Mouse (Mus musculus): Measurements from ENCODE around the gene Doc2g. TPM values are rescaled to one million over a fixed set of nuclear protein-coding genes. Genes with fewer than 3 reads are reported as not detected.
A peak's percentile ranks its signal among the peaks of the same experiment; 100 is the strongest.
"Not testable (repeated sequence)": the region's sequence is repeated elsewhere in the genome, so short reads cannot be mapped to it uniquely, and the experiment has no call there.

The Doc2g gene
- polyA plus RNA-seq, 1 experiment from 2014 or later, result 74.6 TPM

- no peaks in the 10 kb centered on the region for H3K9me3 ChIP-seq (replicated peaks)
- WGBS, result 29% methylated on average over 3 of the region's 3 CpGs
- no peak overlapping the region for H3K4me3 ChIP-seq
- H3K27me3 ChIP-seq (replicated peaks), result peaks cover 22% of the 10 kb centered on the region
- peaks cover 19% of the 10 kb centered on the region for H3K4me1 ChIP-seq (replicated peaks)
- H3K27ac ChIP-seq (ENCODE audit: poor library complexity, severe bottlenecking), result no peak overlapping the region
- ATAC-seq (ENCODE audit: insufficient number of reproducible peaks, low FRiP score), result no peak
- H3K9ac ChIP-seq, result no peak overlapping the region
- no peak overlapping the region for H3K4me2 ChIP-seq
- H3K36me3 ChIP-seq, result no peaks in the 10 kb centered on the region
These were observed 35.9 kb upstream of the Doc2g start for GRCm38 (mm10) chr19:3967258-3967657.

DNA sequence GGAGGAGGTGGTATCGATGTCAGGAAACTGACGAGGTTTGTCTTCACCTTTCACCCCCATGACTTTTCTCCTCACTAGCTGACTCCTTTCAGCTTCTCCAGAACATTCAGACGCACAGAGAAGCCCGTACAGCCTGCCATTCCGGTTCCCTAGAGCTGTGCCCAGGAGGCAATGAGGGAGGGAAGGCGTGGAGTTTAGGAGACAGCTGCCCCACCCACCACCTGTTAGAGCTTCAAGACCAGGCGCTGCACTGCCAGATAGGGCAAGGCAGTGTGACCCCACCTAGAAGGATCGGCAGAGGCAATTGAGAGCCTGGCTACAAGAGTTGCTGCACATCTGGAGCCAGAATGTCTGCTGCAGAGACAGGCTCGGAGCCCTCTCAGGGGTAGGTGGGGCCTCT is 30.9 kb upstream of the Doc2g start, which contains the start of gene Aldh3b2:
Gene Aldh3b2 (plus strand): TSS at position 100 of the 400 bp plus-strand sequence.
- H3K4me1 ChIP-seq (replicated peaks), result peaks cover 16% of the 10 kb centered on the region
- no peaks in the 10 kb centered on the region for H3K9me3 ChIP-seq (replicated peaks)
- H3K27ac ChIP-seq (ENCODE audit: poor library complexity, severe bottlenecking), result no peak within 1 kb of the TSS
- WGBS, result 42% methylated on average over 9 of the region's 9 CpGs
- H3K4me3 ChIP-seq, result no peak within 1 kb of the TSS
- peaks cover 44% of the 10 kb centered on the region for H3K27me3 ChIP-seq (replicated peaks)
- H3K36me3 ChIP-seq, result no peaks in the 10 kb centered on the region
- ATAC-seq (ENCODE audit: insufficient number of reproducible peaks, low FRiP score), result no peak
- H3K9ac ChIP-seq, result no peak within 1 kb of the TSS
- H3K4me2 ChIP-seq, result no peak within 1 kb of the TSS

DNA sequence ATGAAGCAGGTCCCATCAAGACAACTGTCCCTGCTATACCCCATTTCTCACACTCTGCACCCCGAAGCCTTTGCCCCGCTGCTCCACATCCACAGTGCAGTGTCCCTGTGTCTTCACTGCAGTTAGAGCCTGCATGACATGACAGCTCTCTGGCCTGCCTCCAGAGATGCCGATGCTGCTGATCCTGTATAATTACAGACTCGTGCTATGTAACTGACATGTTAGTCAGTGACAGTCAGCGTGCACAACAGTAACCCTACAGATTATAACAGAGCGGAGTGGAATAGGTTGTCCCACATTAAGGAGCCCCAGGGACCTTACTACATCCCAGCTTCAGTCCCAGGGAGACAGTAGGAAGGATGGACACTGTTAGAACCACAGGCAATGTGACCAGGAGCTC is 28.5 kb upstream of the Doc2g start:
- not testable (repeated sequence) for ATAC-seq (ENCODE audit: insufficient number of reproducible peaks, low FRiP score); H3K4me1 ChIP-seq (replicated peaks); H3K4me3 ChIP-seq; H3K27ac ChIP-seq (ENCODE audit: poor library complexity, severe bottlenecking); H3K9ac ChIP-seq; H3K4me2 ChIP-seq; H3K9me3 ChIP-seq (replicated peaks); H3K36me3 ChIP-seq
- 81% methylated on average over 6 of the region's 6 CpGs for WGBS
- peaks cover 39% of the 10 kb centered on the region for H3K27me3 ChIP-seq (replicated peaks)

GRCm38 (mm10) chr19:3975866-3976265 is 27.2 kb upstream of the Doc2g start:
- Histone ChIP-seq H3K9ac (no peak overlapping the region), H3K27ac (ENCODE audit: poor library complexity, severe bottlenecking) (no peak overlapping the region), H3K9me3 (replicated peaks) (no peaks in the 10 kb centered on the region; the same call in 1 of the 2 replicates), H3K4me1 (replicated peaks) (no peaks in the 10 kb centered on the region), H3K4me3 (no peak overlapping the region), H3K4me2 (no peak overlapping the region), H3K27me3 (replicated peaks) (peaks cover 27% of the 10 kb centered on the region), H3K36me3 (no peaks in the 10 kb centered on the region)
- 73% methylated on average over 2 of the region's 2 CpGs for WGBS
- ATAC-seq (ENCODE audit: insufficient number of reproducible peaks, low FRiP score), result no peak

DNA sequence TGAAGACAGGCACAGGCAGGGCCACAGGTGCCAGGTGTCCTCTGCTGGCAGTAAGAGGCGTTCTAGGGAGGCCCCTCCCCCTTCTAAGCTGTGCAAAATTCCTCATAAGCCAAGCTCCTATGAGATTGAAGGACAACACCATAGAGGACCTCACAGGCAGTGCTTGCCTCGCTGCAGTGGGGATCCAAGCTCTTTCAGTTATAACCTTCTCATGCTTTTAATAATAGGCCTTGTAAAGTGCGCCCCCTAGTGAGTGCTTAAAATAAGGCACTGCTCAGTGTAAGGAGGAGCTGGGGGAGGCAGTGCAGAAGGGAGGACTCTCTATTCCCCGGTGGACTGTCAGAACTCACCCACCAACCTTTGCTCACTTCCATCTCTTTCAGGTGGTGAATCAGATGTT is 22.8 kb upstream of the Doc2g start:
- H3K27ac ChIP-seq (ENCODE audit: poor library complexity, severe bottlenecking), result no peak overlapping the region
- H3K9me3 ChIP-seq (replicated peaks), result no peaks in the 10 kb centered on the region; the same call in 1 of the 2 replicates
- H3K4me1 ChIP-seq (replicated peaks), result peaks cover 12% of the 10 kb centered on the region
- peaks cover 4% of the 10 kb centered on the region; the same call in 1 of the 2 replicates for H3K27me3 ChIP-seq (replicated peaks)
- H3K9ac ChIP-seq, result no peak overlapping the region
- ATAC-seq (ENCODE audit: insufficient number of reproducible peaks, low FRiP score), result 0 out of 2 replicates have a peak, but pooled peaks have one; percentile 56
- WGBS, result 11% methylated on average over 4 of the region's 4 CpGs
- H3K4me3 ChIP-seq, result no peak overlapping the region
- no peak overlapping the region for H3K4me2 ChIP-seq
- no peaks in the 10 kb centered on the region for H3K36me3 ChIP-seq

GRCm38 (mm10) chr19:3980917-3981316 is 22.2 kb upstream of the Doc2g start:
- WGBS, result 64% methylated on average over 9 of the region's 9 CpGs
- no peak for ATAC-seq (ENCODE audit: insufficient number of reproducible peaks, low FRiP score)
- Histone ChIP-seq H3K27me3 (replicated peaks) (no peaks in the 10 kb centered on the region), H3K4me1 (replicated peaks) (peaks cover 18% of the 10 kb centered on the region), H3K4me3 (no peak overlapping the region), H3K4me2 (no peak overlapping the region), H3K36me3 (no peaks in the 10 kb centered on the region), H3K27ac (ENCODE audit: poor library complexity, severe bottlenecking) (no peak overlapping the region), H3K9ac (no peak overlapping the region), H3K9me3 (replicated peaks) (no peaks in the 10 kb centered on the region; the same call in 1 of the 2 replicates)

GRCm38 (mm10) chr19:3983527-3984200 is 19.4 kb upstream of the Doc2g start:
- H3K27ac ChIP-seq (ENCODE audit: poor library complexity, severe bottlenecking), result no peak overlapping the region
- no peak overlapping the region for H3K4me2 ChIP-seq
- no peak overlapping the region for H3K9ac ChIP-seq
- WGBS, result 50% methylated on average over 9 of the region's 9 CpGs
- H3K27me3 ChIP-seq (replicated peaks), result no peaks in the 10 kb centered on the region
- ATAC-seq (ENCODE audit: insufficient number of reproducible peaks, low FRiP score), result no peak
- no peak overlapping the region for H3K4me3 ChIP-seq
- 0 out of 2 replicates have a peak, but pooled peaks cover under 1% of the 10 kb centered on the region for H3K36me3 ChIP-seq
- peaks cover 30% of the 10 kb centered on the region for H3K4me1 ChIP-seq (replicated peaks)
- no peaks in the 10 kb centered on the region; the same call in 1 of the 2 replicates for H3K9me3 ChIP-seq (replicated peaks)

DNA sequence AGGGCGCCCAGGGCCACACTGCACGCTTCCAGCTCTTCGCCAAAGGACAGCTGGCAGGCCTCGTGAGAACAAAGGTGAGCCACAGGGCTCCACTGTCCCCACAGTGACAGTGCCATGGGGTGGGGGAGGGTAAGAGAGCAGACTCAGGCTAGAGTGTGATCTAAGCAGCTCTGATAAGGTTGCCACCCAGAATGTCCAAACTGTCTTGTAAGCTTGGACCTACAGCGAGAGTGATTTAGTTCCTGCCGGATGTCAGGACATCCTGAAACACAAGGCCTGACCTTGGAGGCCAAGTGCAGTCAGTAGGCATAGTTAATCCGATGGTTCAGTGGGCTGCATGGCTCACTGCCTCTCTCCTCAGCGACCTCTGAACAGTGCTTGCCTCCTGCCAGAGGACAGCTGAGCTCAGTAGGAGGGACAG is 17.8 kb upstream of the Doc2g start:
- no peak for ATAC-seq (ENCODE audit: insufficient number of reproducible peaks, low FRiP score)
- H3K4me1 ChIP-seq (replicated peaks), result peaks cover 30% of the 10 kb centered on the region
- H3K9me3 ChIP-seq (replicated peaks), result no peaks in the 10 kb centered on the region; the same call in 1 of the 2 replicates
- WGBS, result 23% methylated on average over 8 of the region's 8 CpGs
- no peak overlapping the region for H3K4me2 ChIP-seq
- H3K27ac ChIP-seq (ENCODE audit: poor library complexity, severe bottlenecking), result peak overlapping the region; percentile 65
- H3K4me3 ChIP-seq, result no peak overlapping the region
- no peaks in the 10 kb centered on the region for H3K27me3 ChIP-seq (replicated peaks)
- H3K9ac ChIP-seq, result peak overlapping the region; percentile 22; the same call in 1 of the 2 replicates
- peaks cover 3% of the 10 kb centered on the region; the same call in 1 of the 2 replicates for H3K36me3 ChIP-seq

DNA sequence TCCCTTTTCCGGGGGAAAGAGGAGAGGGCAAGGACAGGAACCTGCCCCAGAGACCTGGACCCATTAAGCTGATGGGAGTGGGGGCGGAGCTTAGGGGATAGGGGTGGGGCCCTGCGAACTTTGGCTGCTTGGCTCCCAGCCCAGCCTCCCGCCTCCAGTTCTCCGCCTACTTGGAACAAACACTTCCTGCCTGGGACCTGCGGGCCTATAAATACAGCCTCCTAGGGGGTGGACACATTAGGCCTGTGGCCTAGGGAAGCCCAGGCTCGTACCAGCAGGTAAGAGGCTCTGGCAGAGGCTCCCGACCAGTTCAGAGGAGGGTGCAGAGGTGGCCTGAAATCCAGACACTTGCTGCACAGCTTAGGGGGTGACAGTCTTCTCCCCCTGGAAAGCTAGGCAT is 16.8 kb upstream of the Doc2g start, which contains the start of gene Acy3:
Gene Acy3 (plus strand): TSS at position 237 of the 400 bp plus-strand sequence.
- H3K36me3 ChIP-seq, result peaks cover 3% of the 10 kb centered on the region; the same call in 1 of the 2 replicates
- H3K4me2 ChIP-seq, result peak within 1 kb of the TSS; percentile 32
- peak; percentile 62 for ATAC-seq (ENCODE audit: insufficient number of reproducible peaks, low FRiP score)
- peak within 1 kb of the TSS; percentile 28; the same call in 1 of the 2 replicates for H3K9ac ChIP-seq
- 15% methylated on average over 8 of the region's 8 CpGs for WGBS
- H3K27ac ChIP-seq (ENCODE audit: poor library complexity, severe bottlenecking), result peak within 1 kb of the TSS; percentile 65
- no peaks in the 10 kb centered on the region for H3K9me3 ChIP-seq (replicated peaks)
- peaks cover 30% of the 10 kb centered on the region for H3K4me1 ChIP-seq (replicated peaks)
- no peak within 1 kb of the TSS for H3K4me3 ChIP-seq
- peaks cover 7% of the 10 kb centered on the region; the same call in 1 of the 2 replicates for H3K27me3 ChIP-seq (replicated peaks)

DNA sequence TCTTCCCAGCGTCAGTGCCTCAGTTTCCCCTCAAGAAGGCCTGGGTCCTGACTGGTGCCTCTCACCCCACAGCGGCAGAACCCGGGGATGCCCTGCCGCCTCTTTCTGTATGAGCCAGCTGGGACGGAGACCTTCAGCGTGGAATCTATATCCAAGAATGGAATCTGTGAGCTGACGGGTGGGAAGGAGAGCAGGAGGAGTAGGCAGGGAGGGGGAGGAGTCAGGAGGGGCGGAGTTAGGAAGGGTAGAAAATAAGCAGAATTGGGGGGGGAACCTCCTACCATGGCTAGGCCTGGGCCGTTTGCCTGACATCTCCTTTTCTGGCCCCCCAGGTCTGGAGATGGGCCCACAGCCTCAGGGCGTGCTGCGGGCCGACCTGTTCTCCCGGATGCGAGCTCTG is 15.0 kb upstream of the Doc2g start:
- WGBS, result 81% methylated on average over 14 of the region's 14 CpGs
- peaks cover 10% of the 10 kb centered on the region; the same call in 1 of the 2 replicates for H3K27me3 ChIP-seq (replicated peaks)

DNA sequence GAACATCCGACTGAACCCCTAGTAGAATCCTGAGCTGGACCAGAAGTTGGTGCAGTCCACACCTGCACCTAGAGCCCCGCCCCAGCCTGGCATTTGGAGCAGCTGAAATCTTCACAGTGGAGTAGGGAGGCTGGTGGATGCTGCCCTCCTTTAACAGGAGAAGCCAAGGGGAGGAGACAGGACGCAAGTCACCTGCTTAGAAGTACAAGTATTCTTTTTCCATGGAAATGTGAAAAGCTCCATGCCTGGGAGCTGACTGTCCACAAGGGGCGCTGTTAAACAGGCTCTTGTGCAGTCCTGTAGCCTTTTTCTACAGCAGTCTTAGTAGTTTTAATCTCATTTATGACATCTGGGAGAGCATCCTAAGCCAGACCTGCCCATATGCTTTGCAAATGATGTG is 14.4 kb upstream of the Doc2g start:
- Histone ChIP-seq H3K36me3 (peaks cover 3% of the 10 kb centered on the region; the same call in 1 of the 2 replicates), H3K9me3 (replicated peaks) (no peaks in the 10 kb centered on the region), H3K4me3 (no peak overlapping the region), H3K4me2 (no peak overlapping the region), H3K27ac (ENCODE audit: poor library complexity, severe bottlenecking) (no peak overlapping the region), H3K27me3 (replicated peaks) (peaks cover 10% of the 10 kb centered on the region; the same call in 1 of the 2 replicates), H3K9ac (no peak overlapping the region), H3K4me1 (replicated peaks) (peaks cover 26% of the 10 kb centered on the region)
- no peak for ATAC-seq (ENCODE audit: insufficient number of reproducible peaks, low FRiP score)
- 80% methylated on average over 4 of the region's 4 CpGs for WGBS

More for the DNA sequence above, 15.0 kb upstream of the Doc2g start:
- Histone ChIP-seq H3K4me1 (replicated peaks) (peaks cover 30% of the 10 kb centered on the region), H3K4me2 (no peak overlapping the region), H3K27ac (ENCODE audit: poor library complexity, severe bottlenecking) (no peak overlapping the region), H3K4me3 (no peak overlapping the region), H3K9ac (no peak overlapping the region), H3K36me3 (peaks cover 3% of the 10 kb centered on the region; the same call in 1 of the 2 replicates), H3K9me3 (replicated peaks) (no peaks in the 10 kb centered on the region)
- ATAC-seq (ENCODE audit: insufficient number of reproducible peaks, low FRiP score), result no peak
